Mouse (Mus musculus): ENCODE results near the gene Mthfd1l. TPM values are rescaled to one million over a fixed set of nuclear protein-coding genes. Genes with fewer than 3 reads are reported as not detected.

The Mthfd1l gene
- polyA plus RNA-seq, 1 experiment, result 5.6 TPM

GRCm38 (mm10) chr10:3975898-3976622, 3.1 kb downstream of the Mthfd1l start:
- Histone ChIP-seq H3K27ac (ENCODE audit: insufficient read depth, low read depth, low read length) (peak overlapping the region; percentile 3; the same call in 1 of the 2 replicates), H3K4me1 (ENCODE audit: control insufficient read depth, insufficient read depth, low read length) (peaks cover 26% of the 10 kb centered on the region), H3K4me3 (ENCODE audit: insufficient read depth, low read length) (no peak overlapping the region)
- TF ChIP-seq CTCF (IDR thresholded peaks at IDR 0.05; ENCODE audit: low read depth, low read length) (no peak), POLR2A (IDR thresholded peaks at IDR 0.05; ENCODE audit: borderline replicate concordance, low read depth, low read length) (no peak)

- H3K4me3 ChIP-seq (ENCODE audit: insufficient read depth, low read length), result no peak overlapping the region
- no peak overlapping the region for H3K27ac ChIP-seq (ENCODE audit: insufficient read depth, low read depth, low read length)
- H3K4me1 ChIP-seq (ENCODE audit: control insufficient read depth, insufficient read depth, low read length), result peaks cover 26% of the 10 kb centered on the region
- TF ChIP-seq CTCF (IDR thresholded peaks at IDR 0.05; ENCODE audit: low read depth, low read length) (no peak), POLR2A (IDR thresholded peaks at IDR 0.05; ENCODE audit: borderline replicate concordance, low read depth, low read length) (no peak)
These were observed 3.7 kb downstream of the Mthfd1l start for GRCm38 (mm10) chr10:3976623-3977010.

GRCm38 (mm10) chr10:3978326-3978725, 5.4 kb downstream of the Mthfd1l start:
- TF ChIP-seq CTCF (IDR thresholded peaks at IDR 0.05; ENCODE audit: low read depth, low read length) (no peak), POLR2A (IDR thresholded peaks at IDR 0.05; ENCODE audit: borderline replicate concordance, low read depth, low read length) (no peak)
- Histone ChIP-seq H3K4me3 (ENCODE audit: insufficient read depth, low read length) (no peak overlapping the region), H3K4me1 (ENCODE audit: control insufficient read depth, insufficient read depth, low read length) (peaks cover 18% of the 10 kb centered on the region), H3K27ac (ENCODE audit: insufficient read depth, low read depth, low read length) (no peak overlapping the region)

GRCm38 (mm10) chr10:3978792-3979488, 6.0 kb downstream of the Mthfd1l start:
- peaks cover 18% of the 10 kb centered on the region for H3K4me1 ChIP-seq (ENCODE audit: control insufficient read depth, insufficient read depth, low read length)
- no peak for TF ChIP-seq POLR2A (IDR thresholded peaks at IDR 0.05; ENCODE audit: borderline replicate concordance, low read depth, low read length)
- TF ChIP-seq CTCF (IDR thresholded peaks at IDR 0.05; ENCODE audit: low read depth, low read length), result no peak
- H3K4me3 ChIP-seq (ENCODE audit: insufficient read depth, low read length), result no peak overlapping the region
- no peak overlapping the region for H3K27ac ChIP-seq (ENCODE audit: insufficient read depth, low read depth, low read length)

GRCm38 (mm10) chr10:3980231-3980630, 7.3 kb downstream of the Mthfd1l start:
- Histone ChIP-seq H3K4me3 (ENCODE audit: insufficient read depth, low read length) (no peak overlapping the region), H3K27ac (ENCODE audit: insufficient read depth, low read depth, low read length) (no peak overlapping the region), H3K4me1 (ENCODE audit: control insufficient read depth, insufficient read depth, low read length) (peaks cover 9% of the 10 kb centered on the region)
- no peak for TF ChIP-seq CTCF (IDR thresholded peaks at IDR 0.05; ENCODE audit: low read depth, low read length)
- no peak for TF ChIP-seq POLR2A (IDR thresholded peaks at IDR 0.05; ENCODE audit: borderline replicate concordance, low read depth, low read length)

GRCm38 (mm10) chr10:3990295-3990883, 17.5 kb downstream of the Mthfd1l start:
- Histone ChIP-seq H3K4me1 (ENCODE audit: control insufficient read depth, insufficient read depth, low read length) (no peaks in the 10 kb centered on the region), H3K4me3 (ENCODE audit: insufficient read depth, low read length) (no peak overlapping the region), H3K27ac (ENCODE audit: insufficient read depth, low read depth, low read length) (no peak overlapping the region)
- TF ChIP-seq CTCF (IDR thresholded peaks at IDR 0.05; ENCODE audit: low read depth, low read length) (no peak), POLR2A (IDR thresholded peaks at IDR 0.05; ENCODE audit: borderline replicate concordance, low read depth, low read length) (no peak)

GRCm38 (mm10) chr10:3993365-3994102, 20.6 kb downstream of the Mthfd1l start:
- TF ChIP-seq POLR2A (IDR thresholded peaks at IDR 0.05; ENCODE audit: borderline replicate concordance, low read depth, low read length) (no peak), CTCF (IDR thresholded peaks at IDR 0.05; ENCODE audit: low read depth, low read length) (no peak)
- H3K4me1 ChIP-seq (ENCODE audit: control insufficient read depth, insufficient read depth, low read length), result no peaks in the 10 kb centered on the region
- no peak overlapping the region for H3K27ac ChIP-seq (ENCODE audit: insufficient read depth, low read depth, low read length)
- H3K4me3 ChIP-seq (ENCODE audit: insufficient read depth, low read length), result no peak overlapping the region

- TF ChIP-seq POLR2A (IDR thresholded peaks at IDR 0.05; ENCODE audit: borderline replicate concordance, low read depth, low read length) (no peak), CTCF (IDR thresholded peaks at IDR 0.05; ENCODE audit: low read depth, low read length) (0 out of 2 replicates have a peak, but pooled peaks have one; percentile 25)
- Histone ChIP-seq H3K4me3 (ENCODE audit: insufficient read depth, low read length) (no peak overlapping the region), H3K4me1 (ENCODE audit: control insufficient read depth, insufficient read depth, low read length) (no peaks in the 10 kb centered on the region), H3K27ac (ENCODE audit: insufficient read depth, low read depth, low read length) (no peak overlapping the region)
These were observed 22.4 kb downstream of the Mthfd1l start for GRCm38 (mm10) chr10:3995277-3995676.

- Histone ChIP-seq H3K4me1 (ENCODE audit: control insufficient read depth, insufficient read depth, low read length) (no peaks in the 10 kb centered on the region), H3K4me3 (ENCODE audit: insufficient read depth, low read length) (no peak overlapping the region), H3K27ac (ENCODE audit: insufficient read depth, low read depth, low read length) (no peak overlapping the region)
- TF ChIP-seq POLR2A (IDR thresholded peaks at IDR 0.05; ENCODE audit: borderline replicate concordance, low read depth, low read length) (no peak), CTCF (IDR thresholded peaks at IDR 0.05; ENCODE audit: low read depth, low read length) (peak; percentile 67)
These were observed 23.4 kb downstream of the Mthfd1l start for GRCm38 (mm10) chr10:3996170-3996876.

Measured in bone marrow macrophage, adult 2 months (primary cell).